Mouse (Mus musculus): ENCODE data around the gene 2610528A11Rik.
A peak's percentile ranks its signal among the peaks of the same experiment; 100 is the strongest.

2610528A11Rik gene

GRCm38 (mm10) chr14:37083755-37084154 is 30.1 kb downstream of the 2610528A11Rik start:
- no peak for DNase-seq

GRCm38 (mm10) chr14:37080724-37081123 is 33.1 kb downstream of the 2610528A11Rik start:
- no peak for DNase-seq

GRCm38 (mm10) chr14:37068516-37068915 is 45.3 kb downstream of the 2610528A11Rik start:
- peak; percentile 86 for DNase-seq

GRCm38 (mm10) chr14:37067629-37068028 is 46.2 kb downstream of the 2610528A11Rik start, which contains the start of gene Lrit2:
Gene Lrit2 (plus strand): TSS chr14:37067929.
- no peak for DNase-seq

- no peak for DNase-seq
These were observed 47.2 kb downstream of the 2610528A11Rik start for GRCm38 (mm10) chr14:37066636-37067035.

- no peak for DNase-seq
These were observed 49.0 kb downstream of the 2610528A11Rik start for GRCm38 (mm10) chr14:37064849-37065248.

All from kidney, postnatal 10 days (tissue).